Mouse (Mus musculus) gastrocnemius, adult 8-10 months (tissue): ENCODE measurements around the gene Cpeb3. TPM values are rescaled to one million over a fixed set of nuclear protein-coding genes. Genes with fewer than 3 reads are reported as not detected.
"Not testable (repeated sequence)": the region's sequence is repeated elsewhere in the genome, so short reads cannot be mapped to it uniquely, and the experiment has no call there.

Source experiments
- DNase-seq, 2 experiments: peaks; one replicate each; pipeline ENCODE4 v3.0.0; 2022; ENCODE audit warnings: low spot score in 2 of 2
- total RNA-seq, 4 experiments: library from RNA; stranded (reverse); gene quantifications; 2 replicates each; pipeline ENCODE4 v1.2.4; 2022

Gene Cpeb3
- total RNA-seq, 4 experiments from 2014 or later: 59.4 to 62.5 (median 61.2) TPM

DNA sequence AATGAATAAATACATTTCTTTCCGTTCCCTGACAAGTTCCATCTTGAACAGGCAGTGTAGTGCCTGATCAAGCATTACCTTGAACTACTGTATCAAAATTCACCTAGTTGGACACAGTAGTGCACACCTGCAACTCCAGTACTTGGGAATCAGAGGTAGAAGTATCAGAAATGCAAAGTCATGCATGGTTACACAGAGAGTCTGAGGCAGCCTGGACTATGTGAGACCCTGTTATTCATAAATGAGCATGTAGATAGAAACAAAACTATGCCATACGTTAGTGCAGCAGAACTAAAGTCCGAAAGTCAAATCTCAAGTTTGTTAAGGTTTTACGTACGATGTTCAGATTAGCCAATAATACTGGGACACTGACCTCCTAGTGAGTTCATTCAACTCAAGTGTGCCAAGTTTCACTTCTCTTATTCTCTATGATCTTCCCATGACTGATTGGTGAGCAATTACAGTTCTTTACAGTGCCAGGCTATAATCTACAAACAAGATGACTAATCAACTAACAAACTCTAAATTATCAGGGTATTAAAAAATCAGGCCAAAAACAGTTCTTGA lies 51.5 kb downstream of the Cpeb3 start:
- DNase-seq: no peak

DNA sequence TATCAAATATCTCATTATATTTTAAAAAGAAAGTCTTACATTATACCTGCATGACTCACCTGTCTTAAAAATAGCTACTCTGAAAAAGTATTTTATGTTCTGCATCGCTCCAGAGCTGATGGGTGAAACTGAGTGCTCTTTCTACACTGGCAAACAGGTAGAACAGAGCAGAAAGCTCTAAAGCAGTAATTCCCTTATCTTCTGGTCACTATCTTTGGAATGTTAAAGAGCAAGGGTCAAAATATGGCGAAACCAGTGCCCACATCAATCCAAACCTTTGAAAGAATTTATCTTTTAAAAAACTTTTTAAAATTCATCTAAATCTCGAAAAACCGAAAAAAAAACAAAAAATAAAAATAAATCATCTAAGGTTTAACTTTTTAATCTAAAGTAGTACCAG lies 52.4 kb downstream of the Cpeb3 start:
- DNase-seq: no peak

DNA sequence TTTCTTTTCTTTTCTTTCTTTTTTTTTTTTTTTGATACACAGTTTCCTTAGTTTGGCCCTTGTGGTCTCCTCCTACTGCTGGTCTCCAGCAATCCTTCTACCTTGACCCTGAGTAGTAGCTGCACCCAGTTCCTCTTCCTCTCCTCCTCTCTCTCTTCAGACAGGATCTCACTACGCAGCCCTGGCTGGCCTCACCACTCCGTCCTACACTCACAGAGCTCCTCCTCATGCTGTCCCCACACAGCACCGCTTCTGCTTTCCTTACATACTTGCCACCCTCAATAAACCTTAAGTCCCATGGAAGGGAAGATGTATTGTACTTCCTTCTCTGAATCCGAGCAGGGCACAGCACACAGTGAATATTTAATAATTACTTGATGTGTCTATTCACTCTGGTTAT lies 61.3 kb downstream of the Cpeb3 start:
- no peak for DNase-seq

DNA sequence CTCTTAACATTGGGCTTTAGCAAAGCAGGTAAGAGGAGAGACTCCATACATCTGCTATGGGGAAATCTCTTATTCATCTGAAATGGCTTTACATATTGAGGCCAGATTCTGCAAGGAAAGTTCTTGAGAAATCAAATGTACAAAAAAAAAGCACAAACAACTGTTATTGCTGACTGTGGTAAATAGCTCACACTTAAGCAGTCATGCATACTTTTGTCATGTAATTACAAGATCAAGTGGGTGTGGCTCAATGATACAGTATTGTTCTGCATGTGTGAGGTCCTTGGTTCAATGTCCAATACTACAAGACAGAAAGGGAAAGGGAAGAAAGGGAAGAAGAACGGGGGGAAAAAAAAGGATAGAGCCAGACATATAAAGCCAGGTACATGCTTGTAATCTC lies 62.6 kb downstream of the Cpeb3 start:
- no peak for DNase-seq

DNA sequence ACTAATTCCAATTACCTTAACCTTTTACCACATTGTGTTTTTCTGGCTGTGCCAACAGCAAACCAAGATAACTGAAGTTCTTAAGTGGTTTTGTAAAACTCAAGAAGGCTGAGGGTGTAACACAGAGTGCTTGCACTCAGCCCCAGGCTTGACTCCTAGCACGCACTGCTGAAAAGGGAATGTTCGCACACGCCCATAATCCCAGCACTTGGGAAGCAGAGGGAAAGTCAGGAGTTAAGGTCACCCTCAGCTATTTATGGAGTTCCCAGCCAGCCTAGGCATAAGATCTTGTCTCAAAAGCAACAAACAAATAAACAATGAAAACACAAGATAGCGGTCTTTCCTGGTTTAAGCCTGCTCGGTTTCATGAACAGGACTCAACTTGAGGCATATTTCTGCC lies 63.0 kb downstream of the Cpeb3 start:
- DNase-seq: no peak

DNA sequence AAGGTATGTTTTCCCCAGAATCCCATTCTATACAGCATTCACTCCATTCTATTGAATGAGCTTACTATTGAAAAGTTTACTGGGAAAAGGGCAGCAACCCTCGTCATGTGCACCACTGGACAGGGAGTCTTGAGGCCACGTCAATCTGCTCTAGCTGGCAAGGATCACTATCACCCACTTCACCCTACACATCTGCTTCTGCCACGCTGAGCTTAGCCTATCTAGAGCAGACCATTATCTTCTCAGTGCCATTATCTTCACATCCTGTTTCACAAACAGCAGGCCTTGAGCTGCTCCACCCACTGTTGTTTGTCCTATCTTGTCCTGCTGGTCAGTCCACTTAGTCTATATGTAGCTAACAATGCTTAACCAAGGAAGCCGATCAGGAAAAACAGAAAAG lies 66.8 kb downstream of the Cpeb3 start:
- no peak for DNase-seq

DNA sequence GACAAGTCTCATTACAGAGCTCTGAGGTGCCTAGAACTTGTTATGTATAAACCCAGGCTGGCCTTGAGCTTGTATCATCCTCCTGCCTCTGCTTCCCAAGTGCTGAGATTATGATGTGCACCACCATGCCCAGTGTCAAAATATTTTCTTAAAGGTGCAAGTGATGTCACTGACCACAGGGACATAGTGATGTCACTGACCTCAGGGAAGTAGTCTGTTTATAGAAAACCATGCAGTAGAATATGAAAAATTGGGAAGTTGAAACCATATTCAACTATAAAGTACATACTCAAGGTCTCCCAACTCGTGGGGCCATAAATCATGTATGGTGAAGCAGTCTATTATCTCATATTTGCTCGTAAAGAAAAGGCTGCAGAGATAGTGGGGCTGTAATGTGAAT lies 71.3 kb downstream of the Cpeb3 start:
- no peak for DNase-seq

DNA sequence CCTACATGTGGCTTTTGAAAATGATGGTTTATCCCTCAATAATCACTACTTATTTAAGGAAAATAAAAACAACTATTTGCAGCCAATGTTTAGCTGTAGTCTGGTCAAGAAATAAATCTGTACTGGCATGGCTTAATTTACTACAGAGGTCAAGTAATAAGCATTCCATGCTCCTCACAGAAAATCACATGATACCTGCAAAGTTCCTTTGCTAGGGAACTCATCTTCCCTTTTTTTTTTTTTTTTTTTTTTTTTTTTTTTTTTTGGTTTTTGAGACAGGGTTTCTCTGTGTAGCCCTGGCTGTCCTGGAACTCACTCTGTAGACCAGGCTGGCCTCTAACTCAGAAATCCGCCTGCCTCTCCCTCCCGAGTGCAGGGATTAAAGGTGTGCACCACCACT lies 72.9 kb downstream of the Cpeb3 start:
- not testable (repeated sequence) for DNase-seq

DNA sequence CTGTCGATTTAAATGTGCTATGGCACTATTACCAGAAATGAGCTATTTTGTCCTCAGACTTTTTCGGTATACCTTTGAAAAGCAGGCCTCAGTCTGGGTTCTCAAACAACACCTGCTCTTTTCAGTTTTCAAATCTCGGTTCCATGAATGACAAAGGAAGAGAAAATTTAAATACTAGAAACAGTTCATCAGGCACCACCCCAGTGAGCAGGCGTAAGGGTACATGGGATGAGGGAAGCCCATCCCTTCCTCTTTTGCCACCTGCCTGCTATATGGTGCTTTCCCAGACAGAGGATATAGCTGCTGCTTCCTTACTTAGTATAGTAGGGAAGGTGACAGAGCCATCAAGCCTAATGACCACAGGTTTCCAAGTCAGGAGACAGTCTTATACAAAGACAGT lies 74.7 kb downstream of the Cpeb3 start:
- DNase-seq: no peak

DNA sequence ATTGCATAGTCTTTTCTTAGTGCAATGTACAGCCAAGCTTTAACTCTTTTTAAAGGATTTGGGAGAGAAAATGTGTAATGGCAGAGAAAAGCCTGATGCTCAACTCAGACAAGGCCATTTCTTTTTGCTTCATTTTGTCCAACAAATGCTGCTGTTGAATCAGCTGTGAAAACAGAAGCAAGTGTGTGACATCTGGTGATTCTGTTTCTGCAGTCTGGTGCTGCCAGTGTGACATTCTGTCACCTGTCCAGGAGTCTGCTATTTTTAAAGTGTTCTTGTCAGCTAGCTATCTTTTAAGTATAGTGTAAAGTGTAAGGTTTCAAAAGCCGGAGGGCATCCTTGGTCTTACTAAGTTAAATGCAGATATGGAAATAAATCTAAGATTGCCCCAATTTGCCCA lies 76.7 kb downstream of the Cpeb3 start:
- DNase-seq: no peak

DNA sequence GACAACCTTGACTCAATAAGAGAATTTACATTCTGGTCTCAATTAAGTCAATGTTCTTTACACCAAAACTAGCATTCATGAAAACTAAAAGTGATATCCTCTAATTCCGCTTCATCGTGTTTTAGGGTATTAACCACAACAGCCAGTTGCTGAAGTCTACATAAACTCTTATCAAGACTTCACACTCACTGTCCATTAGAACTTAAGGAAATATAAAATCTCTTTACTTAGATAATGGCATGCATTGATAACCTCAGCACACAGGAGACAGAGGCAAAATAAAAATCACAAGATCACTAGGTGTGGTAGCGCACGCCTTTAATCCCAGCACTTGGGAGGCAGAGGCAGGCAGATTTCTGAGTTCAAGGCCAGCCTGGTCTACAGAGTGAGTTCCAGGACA lies 79.9 kb downstream of the Cpeb3 start:
- DNase-seq: no peak

DNA sequence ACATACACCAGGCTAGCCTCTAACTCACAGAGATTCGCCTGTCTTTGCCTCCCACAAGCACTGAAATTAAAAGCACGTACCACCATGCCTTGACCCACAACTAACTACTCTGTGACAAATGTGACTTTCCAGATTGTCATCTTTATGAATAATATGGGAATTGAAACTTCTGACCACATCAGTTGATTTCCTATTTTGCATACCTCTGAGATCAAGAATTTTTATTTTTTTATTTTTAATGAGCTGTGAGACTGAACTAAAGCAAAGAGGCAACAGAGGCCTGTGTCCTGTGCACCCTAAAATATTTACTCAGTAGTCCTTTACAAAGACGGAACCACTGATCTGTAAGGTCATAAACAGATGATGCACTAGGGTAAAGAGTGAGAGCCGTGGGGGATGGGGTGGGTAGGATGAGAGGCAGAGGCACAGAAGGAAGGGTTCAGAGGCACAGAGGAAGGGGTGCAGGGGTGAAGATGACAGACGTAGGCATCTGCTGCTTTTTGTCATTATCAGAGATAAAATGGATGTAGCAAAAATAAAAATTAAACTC lies 81.3 kb downstream of the Cpeb3 start:
- DNase-seq: no peak

DNA sequence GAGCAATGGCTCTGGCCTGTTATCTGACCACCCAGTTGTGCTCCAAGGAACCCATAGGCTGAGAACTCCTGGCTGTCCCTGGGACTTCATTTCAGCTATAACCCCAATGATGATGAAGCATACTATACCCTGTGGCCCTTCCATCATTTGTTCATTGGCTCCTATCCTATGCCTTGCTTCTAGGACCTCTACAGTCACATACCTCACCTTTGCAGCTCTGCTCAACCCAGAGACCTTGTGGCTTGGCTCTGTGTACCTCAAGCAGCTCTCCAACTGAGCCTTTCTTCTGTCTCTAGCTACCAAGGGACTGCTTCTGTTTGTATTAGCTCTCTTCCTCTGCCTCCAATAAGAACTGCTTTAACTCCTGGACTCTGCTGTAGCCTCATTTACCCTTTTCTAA lies 83.4 kb downstream of the Cpeb3 start:
- DNase-seq: no peak

DNA sequence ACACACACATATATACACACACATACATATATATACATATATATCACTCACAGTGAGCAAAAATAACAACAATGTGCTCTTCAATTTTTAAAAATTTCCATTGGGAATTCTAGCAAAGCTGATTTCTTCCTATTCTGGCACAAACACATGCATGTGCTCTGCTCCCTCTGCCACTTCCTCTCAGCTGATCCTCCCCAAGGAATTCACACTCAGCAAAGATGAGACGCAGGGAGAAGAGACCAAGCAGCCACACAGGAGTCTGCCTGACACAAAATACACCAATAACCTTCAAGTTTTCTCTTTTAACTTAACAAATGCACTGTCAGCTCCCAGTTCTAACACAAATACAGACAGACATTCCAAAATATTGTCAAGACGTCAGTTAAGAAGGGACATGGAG lies 89.1 kb downstream of the Cpeb3 start:
- no peak for DNase-seq

DNA sequence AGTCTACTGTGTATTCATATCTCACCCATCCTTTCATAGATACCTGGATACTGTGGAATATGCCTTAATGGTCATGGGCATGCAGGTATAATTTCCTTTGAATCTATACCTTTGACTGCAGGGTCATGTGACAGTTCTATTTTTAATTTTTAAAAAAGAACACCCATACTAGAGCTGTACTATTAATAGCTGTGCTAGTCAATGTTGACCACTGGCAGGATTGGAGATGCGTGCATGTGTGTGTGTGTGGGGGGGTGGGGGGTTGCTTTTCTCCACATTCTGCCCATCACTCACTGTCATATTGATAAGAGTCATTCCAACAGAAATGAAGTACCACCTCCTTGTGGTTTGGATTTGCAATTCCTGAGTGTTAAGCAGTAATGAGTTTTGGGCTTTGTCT lies 92.6 kb downstream of the Cpeb3 start:
- no peak for DNase-seq

DNA sequence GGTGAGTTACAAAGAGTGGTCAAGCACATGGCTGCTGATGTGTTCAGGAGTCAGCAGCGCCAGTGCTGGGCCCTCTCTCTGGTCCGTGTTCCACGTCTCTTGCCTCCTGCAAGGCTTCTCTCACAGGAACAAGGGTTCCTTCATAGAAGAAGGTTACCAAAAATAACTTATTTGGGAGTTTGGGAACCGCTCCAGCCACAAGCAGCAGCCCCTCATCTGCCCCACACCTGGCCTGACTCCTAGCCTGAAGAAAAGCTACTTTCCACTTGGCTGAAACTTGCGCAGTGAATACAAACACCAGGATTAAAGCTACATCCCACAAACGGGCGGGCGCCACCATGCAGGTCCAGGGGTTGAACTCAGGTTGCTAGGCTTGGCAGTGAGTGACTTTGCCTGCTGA lies 93.0 kb downstream of the Cpeb3 start:
- DNase-seq: no peak

DNA sequence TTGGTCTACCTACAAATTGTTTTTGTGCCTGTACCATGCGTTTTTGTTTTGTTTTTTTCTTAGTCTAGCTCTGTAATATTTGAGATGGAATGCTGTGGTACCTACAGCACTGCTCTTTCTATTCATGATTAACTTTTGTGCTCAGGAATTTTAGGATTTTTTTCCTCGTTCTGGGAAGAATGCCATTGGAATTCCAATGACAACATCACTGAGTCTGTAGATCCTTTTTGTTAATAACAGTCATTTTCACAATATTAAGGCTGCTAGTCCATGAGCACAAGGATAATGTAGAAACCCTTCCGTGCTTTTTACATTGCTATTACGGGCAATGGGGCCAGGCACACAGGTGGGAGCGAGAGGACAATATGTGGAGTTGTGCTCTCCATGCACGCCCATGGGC lies 96.6 kb downstream of the Cpeb3 start:
- DNase-seq: no peak

DNA sequence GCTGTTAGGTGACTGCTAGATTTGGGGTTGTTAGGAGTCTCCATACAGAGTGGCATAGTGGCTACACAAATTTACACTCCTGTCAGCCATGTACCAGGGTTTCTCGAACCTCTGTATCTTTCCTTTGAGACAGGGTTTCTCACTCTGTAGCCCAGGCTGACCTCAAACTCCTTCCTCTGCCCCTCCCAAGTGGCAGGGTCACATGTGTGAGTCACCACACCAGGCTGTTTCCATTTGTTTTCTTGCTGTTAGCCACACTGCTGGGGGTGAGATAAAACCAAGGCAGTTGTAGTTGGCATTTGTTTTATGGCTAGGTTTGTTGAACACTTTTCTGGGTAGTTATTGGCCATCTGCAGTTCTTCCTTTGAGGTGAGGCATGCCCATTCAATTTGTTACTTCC lies 97.9 kb downstream of the Cpeb3 start:
- no peak for DNase-seq

DNA sequence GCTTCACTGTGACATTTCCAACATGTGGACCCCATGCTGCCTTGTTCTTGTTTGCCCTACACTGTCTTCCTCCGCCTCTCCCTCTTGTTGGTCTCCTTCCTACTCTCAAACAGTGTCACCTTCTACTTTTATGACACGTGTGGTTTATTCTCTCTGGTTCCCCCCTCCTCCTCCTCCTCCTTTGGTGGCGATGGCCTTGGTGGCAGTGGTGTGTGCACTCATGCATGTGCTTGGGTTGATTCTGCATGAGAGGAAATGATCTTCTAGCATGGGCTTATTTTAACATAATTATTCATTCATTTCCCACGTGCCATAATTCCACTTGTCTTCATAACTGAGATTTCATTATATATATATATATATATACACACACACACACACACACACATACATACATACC lies 98.5 kb downstream of the Cpeb3 start:
- DNase-seq: no peak

DNA sequence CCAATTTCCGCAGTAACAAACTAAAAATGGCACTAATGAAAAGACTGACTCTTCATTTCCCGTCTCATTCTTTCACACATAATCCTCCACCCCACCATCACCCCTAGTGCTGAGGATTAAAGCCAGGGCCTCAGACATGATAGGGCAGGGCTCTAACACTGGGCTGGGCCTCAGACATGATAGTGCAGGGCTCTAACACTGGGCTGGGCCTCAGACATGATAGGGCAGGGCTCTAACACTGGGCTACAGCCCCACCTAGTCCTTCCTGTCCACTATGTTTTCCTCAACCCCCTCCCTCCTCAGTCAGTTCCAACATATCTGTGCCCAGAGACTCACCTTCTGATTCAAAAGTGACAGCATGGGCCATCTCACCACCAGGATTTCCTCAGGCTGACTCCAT lies 107.7 kb downstream of the Cpeb3 start:
- no peak for DNase-seq

DNA sequence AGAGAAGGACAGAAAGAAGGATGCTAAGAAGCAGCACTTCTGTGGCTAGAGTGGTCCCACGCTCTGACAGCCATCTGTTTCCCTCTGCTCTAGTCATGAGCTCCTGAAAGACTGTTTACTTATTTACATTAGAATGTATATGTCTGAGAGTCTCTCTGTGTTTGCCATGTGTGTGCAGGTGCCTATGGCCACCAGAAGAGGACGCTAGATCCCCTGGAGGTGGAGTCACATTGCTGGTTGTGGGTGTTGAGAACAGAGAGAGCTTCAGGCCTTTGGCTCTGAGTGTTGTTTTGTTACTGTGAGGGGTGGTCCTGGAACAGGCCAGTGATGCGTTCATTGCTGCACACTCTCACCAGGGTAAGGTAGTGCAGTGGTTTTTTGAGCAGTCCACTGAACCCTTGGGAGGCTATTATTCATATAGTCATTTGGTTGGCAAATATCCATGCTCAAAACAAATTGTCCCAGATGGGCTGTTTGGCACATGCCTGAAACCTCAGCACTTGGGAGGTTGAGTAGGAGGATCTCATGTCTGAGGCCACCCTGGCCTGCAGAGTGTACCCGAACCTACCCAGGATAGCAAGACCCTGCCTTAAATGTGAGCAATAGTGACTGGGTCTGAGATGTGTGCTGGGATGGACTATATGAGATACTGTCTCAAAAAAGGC lies 112.6 kb downstream of the Cpeb3 start:
- no peak for DNase-seq

DNA sequence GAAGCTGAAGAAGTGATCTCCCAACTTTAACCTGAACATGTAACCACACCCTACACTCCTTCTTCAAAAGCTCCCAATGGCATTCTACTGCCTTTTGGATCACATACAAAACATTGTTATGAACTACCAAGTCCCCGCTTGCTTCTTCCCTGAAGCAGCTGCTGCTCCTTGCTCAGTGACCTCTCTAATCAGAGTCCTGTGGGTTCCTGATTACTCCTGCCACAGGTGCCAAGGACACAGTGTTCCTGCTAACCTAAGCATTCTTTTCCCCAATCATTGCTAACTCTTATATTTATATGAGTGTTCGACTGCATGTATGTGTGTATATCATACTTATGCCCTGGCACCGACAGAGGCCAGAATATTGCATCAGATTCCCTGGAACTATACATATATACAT lies 115.2 kb downstream of the Cpeb3 start:
- DNase-seq: no peak
